Mouse (Mus musculus): Measurements from ENCODE around the gene Ica1. TPM values are rescaled to one million over a fixed set of nuclear protein-coding genes. Genes with fewer than 3 reads are reported as not detected.

Ica1 gene
- total and polyA plus RNA-seq, 3 experiments = 0.36 TPM; not detected in 2

- Histone ChIP-seq H3K4me1 (ENCODE audit: control insufficient read depth in 1 of 2, insufficient read depth in 2 of 2, low read length in 2 of 2) (peaks cover 5 to 13% of the 10 kb centered on the region in 2 experiments), H3K4me3 (ENCODE audit: control insufficient read depth in 1 of 2, insufficient read depth in 1 of 2, low read depth in 2 of 2, low read length in 2 of 2) (no peak overlapping the region), H3K9ac (ENCODE audit: control insufficient read depth, low read depth, low read length, poor library complexity, severe bottlenecking) (no peak overlapping the region), H3K79me2 (ENCODE audit: control insufficient read depth, insufficient read depth, low read length, poor library complexity) (no peaks in the 10 kb centered on the region), H3K27ac (ENCODE audit: control insufficient read depth, low read depth, low read length) (no peak overlapping the region), H3K27me3 (ENCODE audit: control insufficient read depth in 1 of 2, insufficient read depth in 2 of 2, low read length in 2 of 2) (no peaks in the 10 kb centered on the region), H3K36me3 (ENCODE audit: control insufficient read depth in 1 of 2, insufficient read depth in 2 of 2, low read length in 2 of 2) (peaks cover 0 to 16% of the 10 kb centered on the region in 2 experiments; a peak in 3 of 4 replicates), H3K9me3 (replicated peaks; ENCODE audit: insufficient read depth, low read length) (no peaks in the 10 kb centered on the region)
- DNase-seq (ENCODE audit: low read depth, low spot score) = no peak
- TF ChIP-seq MYC (IDR thresholded peaks at IDR 0.05; ENCODE audit: low read depth, low read length) = no peak
- TF ChIP-seq E2F4 (IDR thresholded peaks at IDR 0.05; ENCODE audit: borderline replicate concordance, low read depth, low read length) = no peak
- no peak for TF ChIP-seq BHLHE40 (IDR thresholded peaks at IDR 0.05; ENCODE audit: borderline replicate concordance, low read depth, low read length)
- no peak for TF ChIP-seq MAZ (IDR thresholded peaks at IDR 0.05; ENCODE audit: low read depth, low read length)
- TF ChIP-seq CHD1 (IDR thresholded peaks at IDR 0.05; ENCODE audit: low read depth, low read length) = no peak
- TF ChIP-seq TBP (IDR thresholded peaks at IDR 0.05; ENCODE audit: low read depth, low read length) = no peak
- no peak for TF ChIP-seq GATA1 (IDR thresholded peaks at IDR 0.05; ENCODE audit: low read depth, low read length)
- TF ChIP-seq HCFC1 (IDR thresholded peaks at IDR 0.05; ENCODE audit: low read depth, low read length) = no peak
- no peak for TF ChIP-seq KAT2A (conservative IDR thresholded peaks at IDR 0.05; ENCODE audit: low read depth, low read length)
Observed at GRCm38 (mm10) chr6:8582377-8582776, 195.9 kb downstream of the Ica1 start.

Other genes starting within 250 kb of the Ica1 start
- not detected in 2 replicates for gene Nxph1, start 169.9 kb upstream of the Ica1 start, total RNA-seq (2012; rRNA removed)
- not detected for gene Nxph1, start 169.9 kb upstream of the Ica1 start, polyA plus RNA-seq (2012; ENCODE audit: insufficient read depth in 1 of 2, insufficient read length in 2 of 2, low read depth in 1 of 2, low replicate concordance in 2 of 2, missing spikeins in 1 of 2)